In genomic region chr6:120956259-120957161, GRCm38 (mm10) we compare ENCODE assay signal across 1 mouse cellular context.
TF ChIP-seq lines count a peak whose summit lies in the region.

No protein-coding gene starts in this region.

TF ChIP-seq in MEL, 35 proteins besides CTCF, POLR2A, EP300 and RAD21 (continued from another document):
- TF ChIP-seq TAL1 (IDR thresholded peaks at IDR 0.05; ENCODE audit: low read length) (peak; percentile 99), USF2 (IDR thresholded peaks at IDR 0.05; ENCODE audit: borderline replicate concordance in 1 of 2, insufficient read depth in 1 of 2, low read depth in 1 of 2, low read length in 2 of 2) (no peak)
